Mouse (Mus musculus) heart, embryonic 16.5 days (tissue): ENCODE results near the gene Rpl26. TPM values are rescaled to one million over a fixed set of nuclear protein-coding genes. Genes with fewer than 3 reads are reported as not detected.

Experiments used
- ATAC-seq: fragments of 200-750 bp; cut with Nextera tagmentation; replicated peaks from 2 replicates; pipeline ENCODE4 v1.8.0; 2017; ENCODE audit warnings: moderate number of reproducible peaks; ENCODE audit not compliant: insufficient read depth, low FRiP score; ENCODE audit errors: extremely low read depth
- H3K27ac ChIP-seq: fragments of 300-500 bp; sonication (generic); 2 replicates; pipeline ENCODE4 v1.5.1; 2014; ENCODE audit warnings: mild to moderate bottlenecking, low read length, control low read depth, moderate library complexity
- H3K27me3 ChIP-seq: fragments of 300-500 bp; sonication (generic); 2 replicates; pipeline ENCODE4 v1.6.1; 2014; ENCODE audit warnings: low read length, mixed read lengths; ENCODE audit not compliant: control insufficient read depth, insufficient read depth
- H3K36me3 ChIP-seq: fragments of 300-500 bp; sonication (generic); 2 replicates; pipeline ENCODE4 v1.6.1; 2014; ENCODE audit not compliant: control insufficient read depth, insufficient read depth
- H3K4me1 ChIP-seq: fragments of 300-500 bp; sonication (generic); 2 replicates; pipeline ENCODE4 v1.6.1; 2014; ENCODE audit warnings: low read length, mixed read lengths; ENCODE audit not compliant: control insufficient read depth, insufficient read depth
- H3K4me2 ChIP-seq: fragments of 300-500 bp; sonication (generic); 2 replicates; pipeline ENCODE4 v1.6.1; 2014; ENCODE audit warnings: low read depth, mild to moderate bottlenecking, control low read depth, low read length
- H3K4me3 ChIP-seq: fragments of 300-500 bp; sonication (generic); 2 replicates; pipeline ENCODE4 v1.5.1; 2014; ENCODE audit warnings: mild to moderate bottlenecking, control low read depth, low read length
- H3K9ac ChIP-seq: fragments of 300-500 bp; sonication (generic); 2 replicates; pipeline ENCODE4 v1.6.1; 2014; ENCODE audit warnings: low read length, control low read depth
- H3K9me3 ChIP-seq: fragments of 300-500 bp; sonication (generic); replicated peaks from 2 replicates; pipeline ENCODE4 v1.6.1; 2016; ENCODE audit warnings: low read length; ENCODE audit not compliant: control insufficient read depth
- WGBS: fragments of 180-500 bp; shearing (Covaris S2); extraction: QIAGEN DNeasy Blood & Tissue Kit; methylation state at CpG from one replicate; pipeline ENCODE4 v1.1.7; 2014; 5-methylcytosine and 5-hydroxymethylcytosine counted together
- polyA plus RNA-seq: library from polyadenylated mRNA; unstranded; fragments of >200 nt; fragmentation: Nextera tagmentation; extraction: Ambion mirVana; gene quantifications from 2 replicates; pipeline ENCODE4 v1.2.1, GENCODE M21; 2015

Gene Rpl26
- polyA plus RNA-seq, 1 experiment from 2014 or later: 551 TPM

GRCm38 (mm10) chr11:68904375-68905137 lies 3.2 kb downstream of the Rpl26 start:
- ATAC-seq: no peak
- Histone ChIP-seq H3K4me1 (peaks cover 19% of the 10 kb centered on the region), H3K9me3 (no peaks in the 10 kb centered on the region), H3K27ac (no peak overlapping the region), H3K4me2 (no peak overlapping the region), H3K4me3 (no peak overlapping the region), H3K9ac (no peak overlapping the region), H3K36me3 (peaks cover 34% of the 10 kb centered on the region), H3K27me3 (peaks cover 3% of the 10 kb centered on the region; the same call in 1 of the 2 replicates)
- 78% methylated on average over 8 of the region's 8 CpGs for WGBS

DNA sequence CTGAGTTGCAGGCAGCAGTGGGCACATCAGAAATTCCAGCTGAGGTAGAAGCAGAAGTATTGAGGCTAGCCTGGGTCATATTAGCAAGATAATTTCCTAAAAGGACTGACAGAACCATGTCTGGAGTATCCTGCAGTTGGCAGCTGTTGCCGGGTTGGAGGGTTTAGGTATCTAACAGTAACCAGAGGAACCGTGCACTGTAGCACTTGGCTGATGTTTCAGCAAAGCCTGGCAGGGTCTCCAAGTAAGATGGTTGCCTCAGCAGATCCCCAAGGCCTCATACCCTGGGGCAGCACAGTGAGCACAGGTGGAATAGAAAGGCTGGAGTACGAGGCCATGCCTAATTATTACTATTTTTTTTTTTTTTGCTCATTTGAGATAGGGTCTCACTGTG lies 3.8 kb downstream of the Rpl26 start:
- ATAC-seq: no peak
- Histone ChIP-seq H3K27ac (no peak overlapping the region), H3K4me1 (peaks cover 19% of the 10 kb centered on the region), H3K27me3 (peaks cover under 1% of the 10 kb centered on the region; the same call in 1 of the 2 replicates), H3K9me3 (no peaks in the 10 kb centered on the region), H3K4me2 (no peak overlapping the region), H3K36me3 (peaks cover 34% of the 10 kb centered on the region), H3K4me3 (no peak overlapping the region), H3K9ac (no peak overlapping the region)
- 83% methylated on average over 3 of the region's 3 CpGs for WGBS

DNA sequence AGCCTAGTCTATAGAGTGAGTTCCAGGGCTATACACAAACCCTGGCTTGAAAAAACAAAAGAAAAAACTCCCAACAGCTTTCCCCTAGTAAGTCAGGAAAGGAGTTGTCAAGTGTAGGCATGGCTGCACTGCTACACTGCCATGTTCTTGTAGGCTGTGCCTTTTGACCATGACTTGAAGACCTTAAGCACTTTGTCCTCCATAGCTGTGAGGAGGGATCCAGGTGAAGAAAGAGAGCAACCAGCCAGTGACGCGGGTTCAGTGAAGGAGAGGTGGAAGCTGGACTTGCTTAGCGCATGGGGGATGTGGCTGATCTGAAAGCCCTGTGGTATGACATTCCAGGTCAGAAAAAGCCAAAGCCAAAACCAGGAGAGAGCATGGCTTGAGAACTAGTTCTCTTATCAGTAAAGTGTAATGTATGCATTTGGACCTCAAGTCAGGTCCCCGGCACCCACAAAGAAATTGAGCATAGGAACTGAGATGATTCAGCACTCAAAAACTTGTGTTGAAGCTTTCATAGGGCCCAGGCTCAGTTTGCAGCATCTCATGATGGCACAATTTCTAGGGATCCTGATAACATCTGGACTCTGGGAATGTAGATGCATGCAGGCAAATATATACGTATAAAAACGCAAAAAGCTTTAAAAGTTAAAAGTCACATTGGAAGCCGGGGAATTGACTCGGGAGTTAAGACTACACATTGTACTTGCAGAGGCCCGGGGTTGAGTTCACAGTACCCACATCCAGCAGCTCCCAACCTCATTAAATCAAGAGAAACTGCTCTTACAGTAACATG lies 4.5 kb downstream of the Rpl26 start:
- no peak for ATAC-seq
- Histone ChIP-seq H3K4me2 (no peak overlapping the region), H3K27me3 (no peaks in the 10 kb centered on the region), H3K36me3 (peaks cover 34% of the 10 kb centered on the region), H3K4me3 (no peak overlapping the region), H3K9me3 (no peaks in the 10 kb centered on the region), H3K27ac (no peak overlapping the region), H3K4me1 (peaks cover 17% of the 10 kb centered on the region), H3K9ac (no peak overlapping the region)
- WGBS: 87% methylated on average over 9 of the region's 9 CpGs

DNA sequence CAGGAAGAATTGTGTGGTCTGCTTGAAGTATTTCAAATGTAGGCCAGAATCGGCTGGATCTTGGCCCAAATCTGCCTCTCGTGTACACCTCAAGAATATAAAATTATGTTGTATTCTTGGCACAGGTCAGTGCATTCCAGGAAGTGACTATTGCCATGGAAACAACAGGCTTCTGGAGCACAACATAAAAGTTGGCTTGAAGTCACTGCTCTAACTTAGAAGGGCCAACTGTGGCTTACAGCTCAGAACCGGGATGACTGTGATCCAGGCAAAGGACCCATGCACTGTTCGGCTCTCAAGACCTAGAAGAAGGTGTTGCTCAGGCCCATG lies 5.0 kb downstream of the Rpl26 start:
- Histone ChIP-seq H3K36me3 (peaks cover 34% of the 10 kb centered on the region), H3K9ac (no peak overlapping the region), H3K9me3 (no peaks in the 10 kb centered on the region), H3K27ac (0 out of 2 replicates have a peak overlapping the region, but pooled peaks have one; percentile 19), H3K4me1 (peaks cover 16% of the 10 kb centered on the region), H3K4me2 (no peak overlapping the region), H3K27me3 (no peaks in the 10 kb centered on the region), H3K4me3 (no peak overlapping the region)
- no peak for ATAC-seq
- WGBS: 56% methylated on average over 4 of the region's 4 CpGs

DNA sequence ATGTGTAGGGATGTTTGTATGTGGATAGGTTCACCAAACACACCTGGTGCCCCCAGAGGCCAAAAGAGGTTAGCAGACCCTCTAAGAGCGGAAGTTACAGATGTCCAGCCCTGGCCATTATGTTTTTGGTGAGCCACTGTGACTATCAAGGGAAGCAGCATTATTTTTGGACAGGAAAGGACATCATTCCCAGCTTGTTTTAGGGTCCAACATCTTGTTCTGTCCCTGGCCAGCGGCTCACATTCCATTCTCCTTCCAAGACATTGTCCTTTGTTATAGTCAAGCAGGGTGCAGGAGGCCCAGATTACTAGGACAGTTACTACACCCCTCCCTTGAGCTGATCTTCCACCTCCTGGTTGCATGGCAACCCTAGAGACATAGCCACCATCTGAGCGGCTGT lies 5.9 kb downstream of the Rpl26 start:
- H3K36me3 ChIP-seq: peaks cover 34% of the 10 kb centered on the region
- H3K9me3 ChIP-seq: no peaks in the 10 kb centered on the region
- no peak overlapping the region for H3K4me2 ChIP-seq
- no peak overlapping the region for H3K9ac ChIP-seq
- no peak for ATAC-seq
- WGBS: 74% methylated on average over 3 of the region's 3 CpGs
- H3K4me3 ChIP-seq: no peak overlapping the region
- H3K27me3 ChIP-seq: no peaks in the 10 kb centered on the region
- no peak overlapping the region for H3K27ac ChIP-seq
- H3K4me1 ChIP-seq: peaks cover 16% of the 10 kb centered on the region

DNA sequence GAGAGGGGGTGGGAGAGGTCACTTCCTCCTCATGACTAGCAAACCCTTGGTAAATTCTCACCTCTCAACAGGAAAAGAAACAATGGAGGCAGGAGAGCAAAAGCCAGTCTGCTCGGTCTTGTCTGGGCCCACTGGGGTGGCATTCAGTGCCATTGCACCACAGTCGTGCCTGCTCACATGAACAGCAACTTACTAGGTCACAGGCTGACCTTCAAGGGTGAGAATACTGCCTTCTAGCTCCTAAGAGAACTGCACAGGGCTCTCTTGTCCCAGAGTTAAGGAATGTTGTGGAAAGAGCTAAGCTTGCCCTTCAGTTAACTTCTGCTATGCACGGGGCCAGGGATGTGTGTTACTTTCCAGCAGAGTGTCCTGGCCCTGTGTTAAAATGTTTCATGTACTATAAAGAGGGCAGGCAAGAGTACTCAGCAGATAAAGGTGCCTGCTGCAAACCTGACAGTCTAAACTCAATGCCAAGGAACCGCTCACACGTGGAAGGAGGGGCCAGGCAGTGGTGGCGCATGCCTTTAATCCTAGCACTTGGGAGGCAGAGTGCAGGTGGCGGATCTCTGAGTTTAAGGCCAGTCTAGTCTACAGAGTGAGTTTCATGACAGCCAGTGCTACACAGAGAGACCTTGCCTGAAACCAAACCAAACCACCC lies 7.6 kb downstream of the Rpl26 start:
- WGBS: 28% methylated on average over 7 of the region's 7 CpGs
- Histone ChIP-seq H3K9me3 (no peaks in the 10 kb centered on the region), H3K36me3 (peaks cover 22% of the 10 kb centered on the region), H3K4me2 (no peak overlapping the region; the same call in 1 of the 2 replicates), H3K9ac (peak overlapping the region; percentile 51), H3K27me3 (no peaks in the 10 kb centered on the region), H3K27ac (peak overlapping the region; percentile 76), H3K4me3 (no peak overlapping the region), H3K4me1 (peaks cover 9% of the 10 kb centered on the region)
- ATAC-seq: peak; percentile 50

DNA sequence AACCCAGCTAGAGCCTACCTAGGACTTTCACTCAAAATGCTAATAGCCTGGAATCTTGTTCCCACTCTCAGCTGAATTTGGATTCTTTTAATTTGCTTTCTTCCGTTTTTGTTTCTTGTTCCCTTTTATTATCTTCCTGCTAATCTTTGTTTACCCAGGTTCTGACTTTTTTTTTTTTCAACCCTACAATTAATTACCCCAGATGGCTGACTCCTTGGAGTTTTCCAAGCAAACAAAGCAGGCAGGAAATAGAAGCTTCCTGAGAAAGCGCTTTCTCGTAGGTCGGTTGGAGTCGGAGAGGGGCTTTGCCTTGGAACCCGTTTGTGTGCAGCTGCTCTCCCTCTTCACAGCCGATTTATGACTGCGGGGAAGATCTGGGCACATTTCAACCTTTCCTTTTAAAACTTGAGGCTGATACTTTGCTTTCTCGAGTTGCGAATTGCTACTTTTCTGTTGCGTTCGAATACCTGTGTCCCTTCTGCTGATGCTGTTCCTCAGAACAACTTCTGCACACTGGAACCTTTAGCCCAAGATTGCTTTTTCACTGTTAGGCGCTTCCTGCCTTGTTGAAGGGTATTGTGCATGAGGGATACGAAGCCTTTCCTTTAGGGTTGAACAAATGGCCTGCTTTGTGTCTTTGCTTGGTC lies 10.3 kb downstream of the Rpl26 start:
- no peaks in the 10 kb centered on the region for H3K36me3 ChIP-seq
- H3K9ac ChIP-seq: no peak overlapping the region
- 46% methylated on average over 14 of the region's 14 CpGs for WGBS

GRCm38 (mm10) chr11:68914566-68914965 lies 13.2 kb downstream of the Rpl26 start:
- 87% methylated on average over 4 of the region's 4 CpGs for WGBS
- Histone ChIP-seq H3K4me2 (no peak overlapping the region), H3K4me3 (no peak overlapping the region), H3K9me3 (no peaks in the 10 kb centered on the region), H3K36me3 (no peaks in the 10 kb centered on the region), H3K27me3 (no peaks in the 10 kb centered on the region), H3K9ac (no peak overlapping the region), H3K4me1 (no peaks in the 10 kb centered on the region), H3K27ac (no peak overlapping the region)
- no peak for ATAC-seq

More for the DNA sequence above, 10.3 kb downstream of the Rpl26 start:
- Histone ChIP-seq H3K9me3 (no peaks in the 10 kb centered on the region), H3K4me2 (peak overlapping the region; percentile 23), H3K4me1 (peaks cover 9% of the 10 kb centered on the region), H3K27me3 (no peaks in the 10 kb centered on the region), H3K4me3 (no peak overlapping the region), H3K27ac (peak overlapping the region; percentile 69)
- 0 out of 2 replicates have a peak, but pooled peaks have one; percentile 41 for ATAC-seq
